Mouse (Mus musculus) brain, embryonic 14.5 days (tissue): ENCODE data around the gene Tmem177.

ENCODE experiments used
- CTCF ChIP-seq: fragments of 200-500 bp; IDR thresholded peaks from 2 replicates; pipeline ENCODE4 v1.5.1; 2012; ENCODE audit warnings: inconsistent platforms, mild to moderate bottlenecking, moderate library complexity, borderline replicate concordance; ENCODE audit not compliant: insufficient read depth, insufficient read length; ENCODE audit errors: extremely low read depth
- POLR2A ChIP-seq: fragments of 200-500 bp; IDR thresholded peaks from 2 replicates; pipeline ENCODE4 v1.6.1; 2012; ENCODE audit warnings: mild to moderate bottlenecking, inconsistent platforms, borderline replicate concordance; ENCODE audit not compliant: poor library complexity, insufficient read depth, insufficient read length, severe bottlenecking; ENCODE audit errors: extremely low read depth

GRCm38 (mm10) chr1:119903231-119903620 lies 9.8 kb downstream of the Tmem177 start:
- TF ChIP-seq CTCF, result no peak
- no peak for TF ChIP-seq POLR2A
